Mouse (Mus musculus): ENCODE measurements around the gene Gm11077.

Gene Gm11077

GRCm38 (mm10) chr6:140798841-140799240, 69.8 kb downstream of the Gm11077 start:
- ChIA-PET POLR2A (no interaction called here), CTCF (interaction anchor here in 3 of 4 experiments (0.5 to 1.7 kb wide), 5 partner anchors 14 to 370 kb away, joined by 3 to 4 read pairs (median 3); no protein-coding TSS in a partner anchor)

- POLR2A ChIA-PET, result no interaction called here
- CTCF ChIA-PET, result interaction anchor here in 3 of 4 experiments (0.5 to 1.7 kb wide), 5 partner anchors 14 to 371 kb away, joined by 3 to 4 read pairs (median 3); no protein-coding TSS in a partner anchor
Observed at GRCm38 (mm10) chr6:140799435-140800040, 70.5 kb downstream of the Gm11077 start.

GRCm38 (mm10) chr6:140800587-140800986, 71.5 kb downstream of the Gm11077 start:
- ChIA-PET CTCF (no interaction called here), POLR2A (no interaction called here)

Data from embryonic stem cell, embryonic (primary cell).